Mouse (Mus musculus): ENCODE data around the gene BC048562.

- no peak for TF ChIP-seq CTCF (IDR thresholded peaks at IDR 0.05; ENCODE audit: low read depth, low read length)
- TF ChIP-seq POLR2A (IDR thresholded peaks at IDR 0.05; ENCODE audit: borderline replicate concordance, low read depth, low read length), result no peak
Measured at GRCm38 (mm10) chr9:108479721-108480351, 43.6 kb downstream of the BC048562 start, which contains the start of gene Lamb2.

All from bone marrow macrophage, adult 2 months (primary cell).